Mouse (Mus musculus) MEL (cell line): ENCODE results near the gene Usp3. TPM values are rescaled to one million over a fixed set of nuclear protein-coding genes. Genes with fewer than 3 reads are reported as not detected.

Experiments used
- DNase-seq: peaks from one replicate; pipeline ENCODE4 v3.0.0; 2011; ENCODE audit warnings: low read depth, low spot score
- H3K27ac ChIP-seq: 2 replicates; pipeline ENCODE4 v1.5.1; 2012; ENCODE audit warnings: low read depth, mild to moderate bottlenecking, control low read depth, low read length, moderate library complexity; ENCODE audit not compliant: control insufficient read depth
- H3K27me3 ChIP-seq, 2 experiments: fragments of 150-350 bp in 1 of 2; sonication (generic) in 1 of 2; 2 replicates each; pipeline ENCODE4 v1.6.1; 2012; ENCODE audit warnings: low read length in 2 of 2, mild to moderate bottlenecking in 2 of 2, improper control_type of control experiment in 1 of 2, moderate library complexity in 1 of 2; ENCODE audit not compliant: insufficient read depth in 2 of 2, control insufficient read depth in 1 of 2
- H3K36me3 ChIP-seq, 2 experiments: 2 replicates each; pipeline ENCODE4 v1.6.1; 2012 to 2014; ENCODE audit warnings: low read length in 2 of 2, improper control_type of control experiment in 1 of 2, inconsistent platforms in 1 of 2, mild to moderate bottlenecking in 1 of 2; ENCODE audit not compliant: insufficient read depth in 2 of 2, control insufficient read depth in 1 of 2
- H3K4me1 ChIP-seq, 2 experiments: fragments of 150-350 bp in 1 of 2; sonication (generic) in 1 of 2; 2 replicates each; pipeline ENCODE4 v1.6.1; 2012; ENCODE audit warnings: low read length in 2 of 2, improper control_type of control experiment in 1 of 2, mild to moderate bottlenecking in 1 of 2; ENCODE audit not compliant: insufficient read depth in 2 of 2, control insufficient read depth in 1 of 2
- H3K4me3 ChIP-seq, 2 experiments: fragments of 150-350 bp in 1 of 2; sonication (generic) in 1 of 2; 2 replicates each; pipeline ENCODE4 v1.5.1; 2012; ENCODE audit warnings: low read depth in 2 of 2, low read length in 2 of 2, mild to moderate bottlenecking in 2 of 2, moderate library complexity in 2 of 2, control low read depth in 1 of 2, improper control_type of control experiment in 1 of 2; ENCODE audit not compliant: control insufficient read depth in 1 of 2, insufficient read depth in 1 of 2
- H3K79me2 ChIP-seq: 2 replicates; pipeline ENCODE4 v1.6.1; 2012; ENCODE audit warnings: mild to moderate bottlenecking, low read length, moderate library complexity; ENCODE audit not compliant: control insufficient read depth, poor library complexity, insufficient read depth
- H3K9ac ChIP-seq: 2 replicates; pipeline ENCODE4 v1.6.1; 2012; ENCODE audit warnings: low read depth, mild to moderate bottlenecking, control low read depth, low read length, moderate library complexity; ENCODE audit not compliant: control insufficient read depth, poor library complexity, severe bottlenecking
- H3K9me3 ChIP-seq: fragments of 150-350 bp; sonication (generic); replicated peaks from 2 replicates; pipeline ENCODE4 v1.6.1; 2012; ENCODE audit warnings: mild to moderate bottlenecking, low read length, improper control_type of control experiment, moderate library complexity; ENCODE audit not compliant: insufficient read depth
- BHLHE40 ChIP-seq: IDR thresholded peaks from 2 replicates; pipeline ENCODE4 v1.6.1; 2012; ENCODE audit warnings: low read depth, mild to moderate bottlenecking, inconsistent platforms, low read length, improper control_type of control experiment, borderline replicate concordance
- CHD1 ChIP-seq: IDR thresholded peaks from 2 replicates; pipeline ENCODE4 v1.6.1; 2012; ENCODE audit warnings: low read depth, mild to moderate bottlenecking, inconsistent platforms, low read length, improper control_type of control experiment
- CHD2 ChIP-seq: IDR thresholded peaks from 2 replicates; pipeline ENCODE4 v1.6.1; 2011; ENCODE audit warnings: low read length, improper control_type of control experiment
- CTCF ChIP-seq, 3 experiments: IDR thresholded peaks in 2 of 3; conservative IDR thresholded peaks in 1 of 3; 2 replicates each; pipeline ENCODE4 v1.5.1; 2011 to 2012; ENCODE audit warnings: low read length in 3 of 3, low read depth in 2 of 3, mild to moderate bottlenecking in 2 of 3, improper control_type of control experiment in 1 of 3, inconsistent platforms in 1 of 3, mixed read lengths in 1 of 3, moderate library complexity in 1 of 3; ENCODE audit not compliant: control insufficient read depth in 1 of 3, insufficient read depth in 1 of 3, poor library complexity in 1 of 3, severe bottlenecking in 1 of 3
- E2F4 ChIP-seq: IDR thresholded peaks from 2 replicates; pipeline ENCODE4 v1.6.1; 2011; ENCODE audit warnings: low read depth, low read length, improper control_type of control experiment, borderline replicate concordance
- ELF1 ChIP-seq: IDR thresholded peaks from 2 replicates; pipeline ENCODE4 v1.6.1; 2014; ENCODE audit warnings: low read depth, mild to moderate bottlenecking, inconsistent platforms, low read length, improper control_type of control experiment, moderate library complexity
- EP300 ChIP-seq, 2 experiments: IDR thresholded peaks; 2 replicates each; pipeline ENCODE4 v1.6.1; 2011; ENCODE audit warnings: improper control_type of control experiment in 2 of 2, low read length in 2 of 2, low read depth in 1 of 2, mild to moderate bottlenecking in 1 of 2
- GABPA ChIP-seq: IDR thresholded peaks from 2 replicates; pipeline ENCODE4 v1.6.1; 2012; ENCODE audit warnings: low read depth, mild to moderate bottlenecking, inconsistent platforms, low read length, improper control_type of control experiment, moderate library complexity
- GATA1 ChIP-seq: IDR thresholded peaks from 2 replicates; pipeline ENCODE4 v1.6.1; 2011; ENCODE audit warnings: low read depth, low read length, improper control_type of control experiment
- HCFC1 ChIP-seq: IDR thresholded peaks from 2 replicates; pipeline ENCODE4 v1.6.1; 2012; ENCODE audit warnings: low read depth, mild to moderate bottlenecking, inconsistent platforms, low read length, improper control_type of control experiment, moderate library complexity
- JUND ChIP-seq: IDR thresholded peaks from 2 replicates; pipeline ENCODE4 v1.6.1; 2011; ENCODE audit warnings: low read depth, mild to moderate bottlenecking, improper control_type of control experiment, low read length
- KAT2A ChIP-seq: conservative IDR thresholded peaks from 2 replicates; pipeline ENCODE4 v1.6.1; 2012; ENCODE audit warnings: low read depth, low read length, improper control_type of control experiment, inconsistent platforms
- MAFK ChIP-seq: IDR thresholded peaks from 2 replicates; pipeline ENCODE4 v1.6.1; 2011; ENCODE audit warnings: low read depth, mild to moderate bottlenecking, low read length, improper control_type of control experiment, borderline replicate concordance
- MAX ChIP-seq: IDR thresholded peaks from 2 replicates; pipeline ENCODE4 v1.6.1; 2011; ENCODE audit warnings: low read length, improper control_type of control experiment
- MXI1 ChIP-seq: IDR thresholded peaks from 2 replicates; pipeline ENCODE4 v1.6.1; 2011; ENCODE audit warnings: mild to moderate bottlenecking, low read depth, low read length, improper control_type of control experiment
- MYB ChIP-seq: IDR thresholded peaks from 2 replicates; pipeline ENCODE4 v1.6.1; 2011; ENCODE audit warnings: mild to moderate bottlenecking, low read depth, low read length, improper control_type of control experiment
- NELFE ChIP-seq: IDR thresholded peaks from 2 replicates; pipeline ENCODE4 v1.6.1; 2011; ENCODE audit warnings: low read depth, low read length, improper control_type of control experiment
- NRF1 ChIP-seq: IDR thresholded peaks from 2 replicates; pipeline ENCODE4 v1.6.1; 2014; ENCODE audit warnings: low read depth, mild to moderate bottlenecking, inconsistent platforms, low read length, improper control_type of control experiment, moderate library complexity; ENCODE audit not compliant: poor library complexity, insufficient read depth, severe bottlenecking
- POLR2A ChIP-seq, 2 experiments: IDR thresholded peaks; 2 replicates each; pipeline ENCODE4 v1.6.1; 2011 to 2012; ENCODE audit warnings: low read length in 2 of 2, mild to moderate bottlenecking in 2 of 2, control low read depth in 1 of 2, improper control_type of control experiment in 1 of 2, low read depth in 1 of 2, moderate library complexity in 1 of 2; ENCODE audit not compliant: control insufficient read depth in 1 of 2, insufficient read depth in 1 of 2, poor library complexity in 1 of 2
- POLR2AphosphoS5 ChIP-seq: IDR thresholded peaks from 2 replicates; pipeline ENCODE4 v1.6.1; 2012; ENCODE audit warnings: low read depth, borderline replicate concordance, mild to moderate bottlenecking, inconsistent platforms, low read length, moderate library complexity, mixed read lengths
- SIN3A ChIP-seq: IDR thresholded peaks from 2 replicates; pipeline ENCODE4 v1.6.1; 2012; ENCODE audit warnings: low read length, improper control_type of control experiment, inconsistent platforms
- SMC3 ChIP-seq: IDR thresholded peaks from 2 replicates; pipeline ENCODE4 v1.6.1; 2011; ENCODE audit warnings: low read depth, low read length, improper control_type of control experiment
- TAL1 ChIP-seq: IDR thresholded peaks from 2 replicates; pipeline ENCODE4 v1.6.1; 2012; ENCODE audit warnings: mild to moderate bottlenecking, inconsistent platforms, low read length, moderate library complexity, mixed read lengths
- TBP ChIP-seq: IDR thresholded peaks from 2 replicates; pipeline ENCODE4 v1.8.0; 2011; ENCODE audit warnings: low read depth, low read length, improper control_type of control experiment
- USF1 ChIP-seq: IDR thresholded peaks from 2 replicates; pipeline ENCODE4 v1.6.1; 2014; ENCODE audit warnings: low read depth, mild to moderate bottlenecking, inconsistent platforms, low read length, improper control_type of control experiment, moderate library complexity
- USF2 ChIP-seq, 2 experiments: IDR thresholded peaks; 2 replicates each; pipeline ENCODE4 v1.6.1; 2011 to 2012; ENCODE audit warnings: improper control_type of control experiment in 2 of 2, low read length in 2 of 2, borderline replicate concordance in 1 of 2, inconsistent platforms in 1 of 2, low read depth in 1 of 2, mild to moderate bottlenecking in 1 of 2; ENCODE audit not compliant: insufficient read depth in 1 of 2
- ZC3H11A ChIP-seq: IDR thresholded peaks from 2 replicates; pipeline ENCODE4 v1.6.1; 2012; ENCODE audit warnings: low read depth, mild to moderate bottlenecking, inconsistent platforms, low read length, improper control_type of control experiment
- ZKSCAN1 ChIP-seq: IDR thresholded peaks from 2 replicates; pipeline ENCODE4 v1.6.1; 2012; ENCODE audit warnings: low read depth, mild to moderate bottlenecking, inconsistent platforms, low read length, improper control_type of control experiment, moderate library complexity
- ZMIZ1 ChIP-seq: IDR thresholded peaks from 2 replicates; pipeline ENCODE4 v1.6.1; 2012; ENCODE audit warnings: low read depth, mild to moderate bottlenecking, inconsistent platforms, low read length, improper control_type of control experiment, moderate library complexity
- ZNF384 ChIP-seq: IDR thresholded peaks from 2 replicates; pipeline ENCODE4 v1.6.1; 2012; ENCODE audit warnings: low read depth, mild to moderate bottlenecking, inconsistent platforms, low read length, improper control_type of control experiment
- polyA plus RNA-seq, 2 experiments: library from polyadenylated mRNA; stranded (reverse) in 1 of 2; unstranded in 1 of 2; fragments of >175 nt in 1 of 2; fragments of >200 nt in 1 of 2; gene quantifications; 2 replicates each; pipeline versions ENCODE4 v1.2.1 to v1.2.4; 2012; ENCODE audit warnings: low replicate concordance in 2 of 2, low read depth in 1 of 2; ENCODE audit not compliant: insufficient read length in 2 of 2, insufficient read depth in 1 of 2, missing spikeins in 1 of 2
- total RNA-seq: library from RNA; depleted of rRNA; stranded (reverse); fragments of 300-350 nt; gene quantifications from 2 replicates; pipeline ENCODE4 v1.2.3, GENCODE M21; 2012

Gene Usp3
- total and polyA plus RNA-seq, 3 experiments = 9.8 to 534 (median 22.0) TPM

GRCm38 (mm10) chr9:66623627-66624026, 30.7 kb upstream of the Usp3 start:
- no peak overlapping the region for H3K4me3 ChIP-seq
- peaks cover 18 to 22% of the 10 kb centered on the region in 2 experiments for H3K4me1 ChIP-seq
- no peaks in the 10 kb centered on the region for H3K79me2 ChIP-seq
- H3K9ac ChIP-seq = no peak overlapping the region
- no peaks in the 10 kb centered on the region for H3K27me3 ChIP-seq
- no peak overlapping the region for H3K27ac ChIP-seq
- H3K9me3 ChIP-seq = no peaks in the 10 kb centered on the region
- no peak for DNase-seq
- TF ChIP-seq SIN3A (no peak), GABPA (no peak), HCFC1 (no peak), ZNF384 (0 out of 2 replicates have a peak, but pooled peaks have one; percentile 52), ZKSCAN1 (no peak), NELFE (no peak), ELF1 (no peak), CTCF (IDR thresholded peaks at IDR 0.05 in 2 of 3, conservative IDR thresholded peaks at IDR 0.05 in 1 of 3; ENCODE audit: control insufficient read depth in 1 of 3, insufficient read depth in 1 of 3, low read depth in 2 of 3, low read length in 3 of 3, poor library complexity in 1 of 3, severe bottlenecking in 1 of 3) (no peak), POLR2AphosphoS5 (no peak), SMC3 (no peak), TBP (no peak), TAL1 (no peak), MAFK (peak; percentile 85)
- H3K36me3 ChIP-seq = peaks cover 0 to 18% of the 10 kb centered on the region in 2 experiments; a peak in 2 of 4 replicates

GRCm38 (mm10) chr9:66620581-66620981, 27.6 kb upstream of the Usp3 start:
- peaks cover 0 to 24% of the 10 kb centered on the region in 2 experiments; a peak in 2 of 4 replicates for H3K36me3 ChIP-seq
- peak overlapping the region; percentile 27 for H3K9ac ChIP-seq
- H3K27me3 ChIP-seq = no peaks in the 10 kb centered on the region
- DNase-seq = peak; percentile 97
- no peaks in the 10 kb centered on the region for H3K9me3 ChIP-seq
- H3K4me1 ChIP-seq = peaks cover 18 to 36% of the 10 kb centered on the region in 2 experiments
- H3K4me3 ChIP-seq = peak overlapping the region; percentile 10 to 18; a peak in 2 of 4 replicates
- no peaks in the 10 kb centered on the region for H3K79me2 ChIP-seq
- H3K27ac ChIP-seq = peak overlapping the region; percentile 85
- TF ChIP-seq USF2 (IDR thresholded peaks at IDR 0.05; ENCODE audit: borderline replicate concordance in 1 of 2, insufficient read depth in 1 of 2, low read depth in 1 of 2, low read length in 2 of 2) (no peak), GATA1 (peak; percentile 98), TAL1 (peak; percentile 97), USF1 (no peak), TBP (peak; percentile 47; the same call in 1 of the 2 replicates), EP300 (IDR thresholded peaks at IDR 0.05; ENCODE audit: low read depth in 1 of 2, low read length in 2 of 2) (peak; percentile 99), NRF1 (no peak), BHLHE40 (peak; percentile 78), MAX (no peak; the same call in 1 of the 2 replicates), HCFC1 (peak; percentile 56; the same call in 1 of the 2 replicates), KAT2A (no peak), CTCF (IDR thresholded peaks at IDR 0.05 in 2 of 3, conservative IDR thresholded peaks at IDR 0.05 in 1 of 3; ENCODE audit: control insufficient read depth in 1 of 3, insufficient read depth in 1 of 3, low read depth in 2 of 3, low read length in 3 of 3, poor library complexity in 1 of 3, severe bottlenecking in 1 of 3) (no peak), SIN3A (peak; percentile 87), CHD1 (no peak), CHD2 (peak; percentile 77), E2F4 (no peak), ZMIZ1 (peak; percentile 74), JUND (no peak; the same call in 1 of the 2 replicates), MYB (peak; percentile 83), ZC3H11A (no peak), MAFK (peak; percentile 85), MXI1 (0 out of 2 replicates have a peak, but pooled peaks have one; percentile 1), POLR2A (IDR thresholded peaks at IDR 0.05; ENCODE audit: control insufficient read depth in 1 of 2, insufficient read depth in 1 of 2, low read depth in 1 of 2, low read length in 2 of 2, poor library complexity in 1 of 2) (peak in 1 of 2 experiments; percentile 47; a peak in 1 of 4 replicates), GABPA (no peak), ELF1 (peak; percentile 59; the same call in 1 of the 2 replicates)
